ENCODE assay signal across 10 mouse cellular contexts in genomic region chr1:89421401-89421800, GRCm38 (mm10). TPM values are rescaled to one million over a fixed set of nuclear protein-coding genes. Genes with fewer than 3 reads are reported as not detected.
DNase-seq lines count a peak whose midpoint lies in the region; ATAC-seq and TF ChIP-seq lines count a peak whose summit lies in the region.
"Had no signal": no experiment of that assay in that cellular context is flagged by ENCODE, and none has a peak within 500 bp of the region (broad histone marks: within the 10 kb centered on the region; RNA-seq: fewer than 3 reads in every experiment).

No protein-coding gene starts in this region.

- H3K4me3 ChIP-seq in lung, adult 2 months (replicated peaks; ENCODE audit: extremely low read depth, low read depth, low read length) = no peak overlapping the region
- H3K4me3 ChIP-seq in midbrain, embryonic 11.5 days (ENCODE audit: low read depth, low read length) = no peak overlapping the region
- H3K4me3 ChIP-seq: heart, embryonic 13.5 days; liver, embryonic 15.5 days had no signal

- H3K9me3 ChIP-seq in midbrain, embryonic 11.5 days (ENCODE audit: control insufficient read depth, low read length) = no peaks in the 10 kb centered on the region
- H3K9me3 ChIP-seq: heart, embryonic 13.5 days; liver, embryonic 15.5 days had no signal

- no peak for TF ChIP-seq CTCF in lung, adult 2 months (IDR thresholded peaks at IDR 0.05; ENCODE audit: insufficient read depth, low read length)

- DNase-seq in adrenal gland, adult (ENCODE audit: inconsistent age in 2 of 2, low spot score in 1 of 2) = peak; percentile 70 to 78
- no peak for DNase-seq in adrenal gland, postnatal 4 days (ENCODE audit: low spot score in 2 of 2)
- peak; percentile 34 to 64 for DNase-seq in lung, adult 18-20 months
- DNase-seq in lung, adult 2 months = no peak
- peak; percentile 49 to 67 for DNase-seq in cerebellum, postnatal 25 days
- DNase-seq in lung, postnatal 14 days = peak; percentile 30
- no peak for DNase-seq in Muller cell, postnatal 12 days (ENCODE audit: inconsistent ontology term)
- no peak for DNase-seq in midbrain, embryonic 11.5 days (ENCODE audit: low spot score, missing footprints)

- H3K36me3 ChIP-seq in midbrain, embryonic 11.5 days (ENCODE audit: control insufficient read depth, insufficient read depth, low read length) = no peaks in the 10 kb centered on the region
- H3K36me3 ChIP-seq: heart, embryonic 13.5 days; liver, embryonic 15.5 days had no signal

- TF ChIP-seq POLR2A in lung, adult 2 months (IDR thresholded peaks at IDR 0.05; ENCODE audit: borderline replicate concordance, extremely low read depth, low read depth, low read length) = no peak

- ATAC-seq in midbrain, embryonic 11.5 days (ENCODE audit: low FRiP score) = no peak

- WGBS in lung, adult 2 months = 27% methylated on average over 4 of the region's 4 CpGs
- 82% methylated on average over 4 of the region's 4 CpGs for whole genome bisulfite sequencing in midbrain, embryonic 11.5 days

- no peak overlapping the region for H3K4me2 ChIP-seq in midbrain, embryonic 11.5 days
- H3K4me2 ChIP-seq: heart, embryonic 13.5 days; liver, embryonic 15.5 days had no signal

- no peaks in the 10 kb centered on the region for H3K27me3 ChIP-seq in midbrain, embryonic 11.5 days (ENCODE audit: control insufficient read depth, insufficient read depth, low read length)
- H3K27me3 ChIP-seq: heart, embryonic 13.5 days; liver, embryonic 15.5 days had no signal

- no peak overlapping the region for H3K27ac ChIP-seq in midbrain, embryonic 11.5 days (ENCODE audit: low read depth, low read length)
- H3K27ac ChIP-seq: liver, embryonic 15.5 days had no signal

- peaks cover 13% of the 10 kb centered on the region for H3K4me1 ChIP-seq in lung, adult 2 months (ENCODE audit: control insufficient read depth, insufficient read depth, low read length)
- H3K4me1 ChIP-seq in midbrain, embryonic 11.5 days (ENCODE audit: control insufficient read depth, insufficient read depth, low read length) = no peaks in the 10 kb centered on the region
- H3K4me1 ChIP-seq: liver, embryonic 15.5 days had no signal

- H3K9ac ChIP-seq in midbrain, embryonic 11.5 days (ENCODE audit: low read length) = no peak overlapping the region
- H3K9ac ChIP-seq: heart, embryonic 13.5 days; liver, embryonic 15.5 days had no signal

RNA-seq across cellular contexts. Expression of gene Agap1, which starts 33.2 kb away (rescaled TPM):
- 10 to 100 TPM; 85.5 to 97.5 TPM for total RNA-seq in adrenal gland, postnatal 4 days (2021)
- 24.1 and 28.0 TPM in 2 replicates for polyA plus RNA-seq in lung, adult 2 months (2012; rRNA removed)
- 28.6 and 33.6 TPM in 2 replicates for polyA plus RNA-seq in midbrain, embryonic 11.5 days (2014; fragmentation: Nextera tagmentation; extraction: Ambion mirVana)

Comparison
In these comparisons a context has a peak if more than half of its experiments do, and no peak if none do; other contexts are left out.
1. DNase-seq: peak in adrenal gland, adult (2 of 2), lung, adult 18-20 months (2 of 2), cerebellum, postnatal 25 days (2 of 2) and lung, postnatal 14 days (single experiment); none in adrenal gland, postnatal 4 days (0 of 2), lung, adult 2 months (single experiment), Muller cell, postnatal 12 days (single experiment) and midbrain, embryonic 11.5 days (single experiment).